Comparison of ENCODE assay signal across 30 mouse cellular contexts in the genomic region with DNA sequence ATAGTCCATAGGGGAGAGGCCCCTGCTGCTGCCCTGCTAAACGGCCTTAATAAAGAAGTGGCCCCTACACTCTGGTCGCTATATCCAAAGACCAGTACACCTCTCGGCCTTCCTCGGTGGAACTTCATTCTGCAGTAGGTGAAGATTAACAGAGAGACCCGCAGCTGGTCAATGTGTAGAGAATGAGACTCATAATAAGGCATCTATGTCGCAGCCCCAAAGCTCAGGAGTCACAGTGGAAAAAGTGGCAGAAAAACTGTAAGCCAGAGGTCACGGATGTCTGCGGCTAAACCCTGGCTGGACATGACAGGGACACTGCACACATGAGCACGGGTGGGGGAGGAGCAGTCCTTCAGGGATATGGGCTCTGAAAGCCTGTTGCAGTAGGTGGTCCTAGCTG. TPM values are rescaled to one million over a fixed set of nuclear protein-coding genes. Genes with fewer than 3 reads are reported as not detected.
DNase-seq lines count a peak whose midpoint lies in the region; ATAC-seq lines count a peak whose summit lies in the region.
"Had no signal": no experiment of that assay in that cellular context is flagged by ENCODE, and none has a peak within 500 bp of the region (broad histone marks: within the 10 kb centered on the region; RNA-seq: fewer than 3 reads in every experiment).

No protein-coding gene starts in this region.

- ATAC-seq in kidney, embryonic 15.5 days (replicated peaks; ENCODE audit: low FRiP score) = peak; percentile 59
- no peak for ATAC-seq in forebrain, embryonic 15.5 days (replicated peaks)
- ATAC-seq: forebrain, embryonic 14.5 days; hindbrain, postnatal 0 days; intestine, embryonic 15.5 days; lung, postnatal 0 days; midbrain, embryonic 13.5 days had no signal

- H3K36me3 ChIP-seq in kidney, embryonic 15.5 days = no peaks in the 10 kb centered on the region
- no peaks in the 10 kb centered on the region for H3K36me3 ChIP-seq in forebrain, embryonic 15.5 days
- H3K36me3 ChIP-seq: heart, embryonic 15.5 days; hindbrain, embryonic 12.5 days; intestine, embryonic 15.5 days; liver, embryonic 13.5 days; midbrain, embryonic 13.5 days; stomach, embryonic 15.5 days had no signal

- H3K9me3 ChIP-seq in kidney, embryonic 15.5 days (replicated peaks) = no peaks in the 10 kb centered on the region
- H3K9me3 ChIP-seq in forebrain, embryonic 15.5 days = no peaks in the 10 kb centered on the region
- H3K9me3 ChIP-seq: embryonic facial prominence, embryonic 12.5 days; G1E; heart, embryonic 15.5 days; hindbrain, embryonic 12.5 days; intestine, embryonic 15.5 days; limb, embryonic 15.5 days; liver, embryonic 13.5 days; megakaryocyte, embryonic 14.5 days; midbrain, embryonic 13.5 days; stomach, embryonic 15.5 days had no signal

- peak overlapping the region; percentile 76 for H3K27ac ChIP-seq in kidney, embryonic 15.5 days
- H3K27ac ChIP-seq in forebrain, embryonic 15.5 days (replicated peaks) = no peak overlapping the region
- H3K27ac ChIP-seq: embryonic facial prominence, embryonic 12.5 days; heart, embryonic 15.5 days; hindbrain, embryonic 12.5 days; hindbrain, postnatal 0 days; intestine, embryonic 15.5 days; limb, embryonic 15.5 days; liver, embryonic 13.5 days; midbrain, embryonic 13.5 days; stomach, embryonic 15.5 days had no signal

- H3K27me3 ChIP-seq in kidney, embryonic 15.5 days = no peaks in the 10 kb centered on the region
- H3K27me3 ChIP-seq in forebrain, embryonic 15.5 days = no peaks in the 10 kb centered on the region
- H3K27me3 ChIP-seq: embryonic facial prominence, embryonic 12.5 days; heart, embryonic 15.5 days; hindbrain, embryonic 12.5 days; intestine, embryonic 15.5 days; limb, embryonic 15.5 days; liver, embryonic 13.5 days; megakaryocyte, embryonic 14.5 days; midbrain, embryonic 13.5 days; stomach, embryonic 15.5 days had no signal

- H3K4me3 ChIP-seq in kidney, embryonic 15.5 days (replicated peaks) = no peak overlapping the region
- no peak overlapping the region for H3K4me3 ChIP-seq in forebrain, embryonic 15.5 days
- H3K4me3 ChIP-seq: embryonic facial prominence, embryonic 12.5 days; heart, embryonic 15.5 days; hindbrain, embryonic 12.5 days; intestine, embryonic 15.5 days; limb, embryonic 15.5 days; liver, embryonic 13.5 days; megakaryocyte, embryonic 14.5 days; midbrain, embryonic 13.5 days; stomach, embryonic 15.5 days had no signal

- intact Hi-C loops in left cerebral cortex, postnatal 10 days (cut with DNase I) = no loop called here

- H3K4me2 ChIP-seq in kidney, embryonic 15.5 days = no peak overlapping the region
- H3K4me2 ChIP-seq in forebrain, embryonic 15.5 days (replicated peaks) = no peak overlapping the region
- H3K4me2 ChIP-seq: embryonic facial prominence, embryonic 12.5 days; heart, embryonic 15.5 days; hindbrain, embryonic 12.5 days; intestine, embryonic 15.5 days; limb, embryonic 15.5 days; liver, embryonic 13.5 days; midbrain, embryonic 13.5 days; stomach, embryonic 15.5 days had no signal

- peak; percentile 33 for DNase-seq in cerebellum, adult 11-12 months
- DNase-seq in cerebellum, postnatal 4 days (ENCODE audit: low spot score in 2 of 2) = no peak
- DNase-seq in kidney, adult 18-20 months = peak; percentile 42
- peak; percentile 33 to 73 for DNase-seq in kidney, postnatal 25 days
- no peak for DNase-seq in layer of hippocampus, postnatal 36 days
- no peak for DNase-seq in left cerebral cortex, postnatal 10 days (ENCODE audit: extremely low spot score in 1 of 2, low spot score in 2 of 2)
- DNase-seq: adrenal gland, postnatal 10 days; cerebellum, adult 18-20 months; cerebellum, postnatal 25 days; embryo, embryonic 11 days; layer of hippocampus, adult 9-11 months; liver, embryonic 13.5 days; lung, adult 18-20 months; lung, postnatal 4 days; retina, postnatal 1 day; right cerebral cortex, postnatal 14 days had no signal

- no peak overlapping the region for H3K9ac ChIP-seq in kidney, embryonic 15.5 days
- H3K9ac ChIP-seq in forebrain, embryonic 15.5 days (replicated peaks) = no peak overlapping the region
- H3K9ac ChIP-seq: embryonic facial prominence, embryonic 12.5 days; heart, embryonic 15.5 days; hindbrain, embryonic 12.5 days; intestine, embryonic 15.5 days; limb, embryonic 15.5 days; liver, embryonic 13.5 days; midbrain, embryonic 13.5 days; stomach, embryonic 15.5 days had no signal

- peaks cover 36% of the 10 kb centered on the region for H3K4me1 ChIP-seq in kidney, embryonic 15.5 days
- peaks cover 6% of the 10 kb centered on the region; the same call in 1 of the 2 replicates for H3K4me1 ChIP-seq in forebrain, embryonic 15.5 days
- H3K4me1 ChIP-seq: midbrain, embryonic 13.5 days; stomach, embryonic 15.5 days had no signal

- WGBS in kidney, embryonic 15.5 days = 75% methylated on average over 9 of the region's 9 CpGs
- 84% methylated on average over 9 of the region's 9 CpGs for WGBS in forebrain, embryonic 15.5 days

RNA-seq across cellular contexts. Expression of a gene that starts 39.2 kb away (rescaled TPM):
- polyA plus RNA-seq in kidney, embryonic 15.5 days (2015; fragmentation: Nextera tagmentation; extraction: Ambion mirVana) = 56.4 and 57.0 TPM in 2 replicates
- polyA plus RNA-seq in forebrain, embryonic 15.5 days (2015; fragmentation: Nextera tagmentation; extraction: Ambion mirVana) = 62.8 and 63.4 TPM in 2 replicates
- 100 to 1,000 TPM; 107 to 115 TPM for total RNA-seq in layer of hippocampus, postnatal 36 days (2021)
- 10 to 100 TPM; 73.3 to 81.6 TPM for total RNA-seq in left cerebral cortex, postnatal 10 days (2021)

Comparison
In these comparisons a context has a peak if more than half of its experiments do, and no peak if none do; other contexts are left out.
1. DNase-seq: peak in cerebellum, adult 11-12 months (single experiment), kidney, adult 18-20 months (single experiment) and kidney, postnatal 25 days (2 of 2); none in cerebellum, postnatal 4 days (0 of 2), layer of hippocampus, postnatal 36 days (0 of 2) and left cerebral cortex, postnatal 10 days (0 of 2).